Mouse (Mus musculus): ENCODE measurements at regions not wholly inside any gene's neighbourhood (a gene's known extent, or its start where the extent isn't known, plus 50 kb on each side); places are given as distances from the start of the nearest gene placed in this dataset.

GRCm38 (mm10) chr17:15286596-15286995 is 90.1 kb downstream of the Dll1 start:
- TF ChIP-seq CTCF (IDR thresholded peaks at IDR 0.05; ENCODE audit: control insufficient read depth, insufficient read depth, insufficient read length) (no peak), MYOG (IDR thresholded peaks at IDR 0.05; ENCODE audit: control insufficient read depth, extremely low read depth, insufficient read length) (no peak), USF1 (IDR thresholded peaks at IDR 0.05; ENCODE audit: low read depth) (no peak), MAX (IDR thresholded peaks at IDR 0.05) (no peak), CEBPB (IDR thresholded peaks at IDR 0.05; ENCODE audit: low read depth) (no peak), MYOD1 (IDR thresholded peaks at IDR 0.05; ENCODE audit: control insufficient read depth, insufficient read length, low read depth) (no peak), FOSL1 (IDR thresholded peaks at IDR 0.05; ENCODE audit: insufficient read depth, low read length, poor library complexity, severe bottlenecking) (no peak)
